26 mouse cellular contexts compared by ENCODE assay signal in genomic region chr12:88960817-88961216, GRCm38 (mm10).
DNase-seq lines count a peak whose midpoint lies in the region; ATAC-seq lines count a peak whose summit lies in the region.
"Had no signal": no experiment of that assay in that cellular context is flagged by ENCODE, and none has a peak within 500 bp of the region (broad histone marks: within the 10 kb centered on the region; RNA-seq: fewer than 3 reads in every experiment).

No protein-coding gene starts in this region.

- DNase-seq in layer of hippocampus, adult 18-20 months (ENCODE audit: low spot score in 2 of 2): peak; percentile 51 to 69
- DNase-seq in layer of hippocampus, postnatal 25 days (ENCODE audit: extremely low spot score in 1 of 2, low spot score in 1 of 2): no peak
- peak; percentile 31 to 48 for DNase-seq in right cerebral cortex, adult 2 months (ENCODE audit: low spot score in 2 of 2)
- DNase-seq in right cerebral cortex, postnatal 4 days: no peak
- peak; percentile 52 to 68 for DNase-seq in left cerebral cortex, adult 9 months (ENCODE audit: low spot score in 2 of 2)
- no peak for DNase-seq in limb, embryonic 10.5 days (ENCODE audit: low spot score)
- DNase-seq: adrenal gland, postnatal 25 days; B cell, adult 2 months; cerebellum, adult 18-20 months; cerebellum, postnatal 10 days; heart, postnatal 10 days; kidney, postnatal 36 days; thymus, postnatal 4 days had no signal

- H3K9ac ChIP-seq in midbrain, embryonic 16.5 days (ENCODE audit: low read depth, low read length): no peak overlapping the region
- H3K9ac ChIP-seq: heart, embryonic 13.5 days; hindbrain, embryonic 14.5 days; limb, embryonic 13.5 days; lung, embryonic 15.5 days; neural tube, embryonic 12.5 days had no signal

- no peak overlapping the region for H3K4me2 ChIP-seq in midbrain, embryonic 16.5 days (ENCODE audit: low read length)
- H3K4me2 ChIP-seq: heart, embryonic 13.5 days; hindbrain, embryonic 14.5 days; limb, embryonic 13.5 days; liver, embryonic 11.5 days; lung, embryonic 15.5 days; midbrain, embryonic 11.5 days; neural tube, embryonic 12.5 days had no signal

- H3K27me3 ChIP-seq in midbrain, embryonic 16.5 days (ENCODE audit: control insufficient read depth, insufficient read depth, low read depth, low read length): no peaks in the 10 kb centered on the region
- no peaks in the 10 kb centered on the region for H3K27me3 ChIP-seq in limb, embryonic 10.5 days (ENCODE audit: low read depth, poor library complexity, severe bottlenecking)
- H3K27me3 ChIP-seq: heart, embryonic 13.5 days; limb, embryonic 13.5 days; lung, embryonic 15.5 days; neural tube, embryonic 12.5 days had no signal

- H3K36me3 ChIP-seq in midbrain, embryonic 16.5 days (ENCODE audit: control insufficient read depth, insufficient read depth, low read length): no peaks in the 10 kb centered on the region
- no peaks in the 10 kb centered on the region for H3K36me3 ChIP-seq in limb, embryonic 10.5 days
- H3K36me3 ChIP-seq: heart, embryonic 13.5 days; limb, embryonic 13.5 days; lung, embryonic 15.5 days; neural tube, embryonic 12.5 days had no signal

- H3K4me1 ChIP-seq in midbrain, embryonic 16.5 days (ENCODE audit: control insufficient read depth, insufficient read depth, low read length): no peaks in the 10 kb centered on the region
- H3K4me1 ChIP-seq in limb, embryonic 10.5 days: no peaks in the 10 kb centered on the region
- H3K4me1 ChIP-seq: heart, embryonic 13.5 days; limb, embryonic 13.5 days; lung, embryonic 15.5 days; neural tube, embryonic 12.5 days had no signal

- 98% methylated on average over 1 of the region's 1 CpGs for WGBS in midbrain, embryonic 16.5 days
- WGBS in limb, embryonic 10.5 days: 98% methylated on average over 1 of the region's 1 CpGs

- H3K9me3 ChIP-seq in midbrain, embryonic 16.5 days (replicated peaks; ENCODE audit: control insufficient read depth, low read length, poor library complexity, severe bottlenecking): no peaks in the 10 kb centered on the region
- H3K9me3 ChIP-seq in limb, embryonic 10.5 days (replicated peaks): no peaks in the 10 kb centered on the region
- H3K9me3 ChIP-seq: heart, embryonic 13.5 days; limb, embryonic 13.5 days; lung, embryonic 15.5 days; neural tube, embryonic 12.5 days had no signal

- no peak overlapping the region for H3K4me3 ChIP-seq in midbrain, embryonic 16.5 days (ENCODE audit: low read depth, low read length)
- H3K4me3 ChIP-seq in limb, embryonic 10.5 days: no peak overlapping the region
- H3K4me3 ChIP-seq: erythroblast, embryonic 14.5 days; heart, embryonic 13.5 days; limb, embryonic 13.5 days; lung, embryonic 15.5 days; myocyte; neural tube, embryonic 12.5 days had no signal

- H3K27ac ChIP-seq in midbrain, embryonic 16.5 days (ENCODE audit: low read length): no peak overlapping the region
- H3K27ac ChIP-seq in limb, embryonic 10.5 days: no peak overlapping the region
- H3K27ac ChIP-seq: heart, embryonic 13.5 days; hindbrain, embryonic 14.5 days; limb, embryonic 13.5 days; lung, embryonic 15.5 days; neural tube, embryonic 12.5 days; stomach, postnatal 0 days had no signal

- ATAC-seq in midbrain, embryonic 16.5 days: no peak
- ATAC-seq: forebrain, embryonic 16.5 days; intestine, postnatal 0 days had no signal

Comparison
In these comparisons a context has a peak if more than half of its experiments do, and no peak if none do; other contexts are left out.
1. DNase-seq: peak in layer of hippocampus, adult 18-20 months (2 of 2), right cerebral cortex, adult 2 months (2 of 2) and left cerebral cortex, adult 9 months (2 of 2); none in layer of hippocampus, postnatal 25 days (0 of 2), right cerebral cortex, postnatal 4 days (single experiment) and limb, embryonic 10.5 days (single experiment).